Mouse (Mus musculus): ENCODE data around the gene Olfr550. TPM values are rescaled to one million over a fixed set of nuclear protein-coding genes. Genes with fewer than 3 reads are reported as not detected.
A peak's percentile ranks its signal among the peaks of the same experiment; 100 is the strongest.

The Olfr550 gene
- total and polyA plus RNA-seq, 2 experiments from 2014 or later = not detected

GRCm38 (mm10) chr7:102553279-102553678 is 18.0 kb upstream of the Olfr550 start:
- no peak for TF ChIP-seq CTCF (IDR thresholded peaks at IDR 0.05)
- Histone ChIP-seq H3K4me3 (ENCODE audit: low read depth, low read length) (no peak overlapping the region), H3K27ac (ENCODE audit: low read depth, low read length) (no peak overlapping the region), H3K4me1 (ENCODE audit: insufficient read depth, low read length) (no peaks in the 10 kb centered on the region), H3K27me3 (ENCODE audit: insufficient read depth, low read length) (no peaks in the 10 kb centered on the region), H3K9ac (replicated peaks; ENCODE audit: low read length, poor library complexity, severe bottlenecking) (no peak overlapping the region), H3K36me3 (ENCODE audit: insufficient read depth, low read length) (no peaks in the 10 kb centered on the region), H3K9me3 (ENCODE audit: low read length) (no peaks in the 10 kb centered on the region), H3K4me2 (ENCODE audit: low read depth, low read length, poor library complexity, severe bottlenecking) (no peak overlapping the region)
- 82% methylated on average over 3 of the region's 3 CpGs for WGBS
- DNase-seq (ENCODE audit: low spot score) (no peak), ATAC-seq (ENCODE audit: low FRiP score) (no peak)

- no peak for TF ChIP-seq CTCF (IDR thresholded peaks at IDR 0.05)
- Histone ChIP-seq H3K36me3 (ENCODE audit: insufficient read depth, low read length) (no peaks in the 10 kb centered on the region), H3K9me3 (ENCODE audit: low read length) (no peaks in the 10 kb centered on the region), H3K27me3 (ENCODE audit: insufficient read depth, low read length) (no peaks in the 10 kb centered on the region), H3K27ac (ENCODE audit: low read depth, low read length) (no peak within 1 kb of the TSS), H3K4me3 (ENCODE audit: low read depth, low read length) (peak within 1 kb of the TSS; percentile 29), H3K9ac (replicated peaks; ENCODE audit: low read length, poor library complexity, severe bottlenecking) (no peak within 1 kb of the TSS), H3K4me1 (ENCODE audit: insufficient read depth, low read length) (no peaks in the 10 kb centered on the region), H3K4me2 (ENCODE audit: low read depth, low read length, poor library complexity, severe bottlenecking) (peak within 1 kb of the TSS; percentile 38)
- DNase-seq (ENCODE audit: low spot score) = peak; percentile 30
- 21% methylated on average over 10 of the region's 10 CpGs for WGBS
- peak; percentile 66; the same call in 1 of the 2 replicates for ATAC-seq (ENCODE audit: low FRiP score)
Observed at GRCm38 (mm10) chr7:102564999-102565997, 5.9 kb upstream of the Olfr550 start, which contains the start of gene Trim21. Gene Trim21, minus strand, starts transcription at chr7:102565486.

GRCm38 (mm10) chr7:102566219-102566618 is 5.0 kb upstream of the Olfr550 start:
- no peak overlapping the region for H3K4me3 ChIP-seq (ENCODE audit: low read depth, low read length)
- H3K4me1 ChIP-seq (ENCODE audit: insufficient read depth, low read length) = no peaks in the 10 kb centered on the region
- H3K36me3 ChIP-seq (ENCODE audit: insufficient read depth, low read length) = no peaks in the 10 kb centered on the region
- H3K4me2 ChIP-seq (ENCODE audit: low read depth, low read length, poor library complexity, severe bottlenecking) = no peak overlapping the region
- 93% methylated on average over 4 of the region's 4 CpGs for WGBS
- H3K9me3 ChIP-seq (ENCODE audit: low read length) = no peaks in the 10 kb centered on the region
- H3K27me3 ChIP-seq (ENCODE audit: insufficient read depth, low read length) = no peaks in the 10 kb centered on the region
- H3K27ac ChIP-seq (ENCODE audit: low read depth, low read length) = no peak overlapping the region
- no peak for DNase-seq (ENCODE audit: low spot score)
- no peak overlapping the region for H3K9ac ChIP-seq (replicated peaks; ENCODE audit: low read length, poor library complexity, severe bottlenecking)
- peak; percentile 28; the same call in 1 of the 2 replicates for TF ChIP-seq CTCF (IDR thresholded peaks at IDR 0.05)
- ATAC-seq (ENCODE audit: low FRiP score) = no peak

- no peak overlapping the region for H3K4me2 ChIP-seq (ENCODE audit: low read depth, low read length, poor library complexity, severe bottlenecking)
- H3K27me3 ChIP-seq (ENCODE audit: insufficient read depth, low read length) = no peaks in the 10 kb centered on the region
- H3K4me1 ChIP-seq (ENCODE audit: insufficient read depth, low read length) = no peaks in the 10 kb centered on the region
- ATAC-seq (ENCODE audit: low FRiP score) (peak; percentile 69; the same call in 1 of the 2 replicates), DNase-seq (ENCODE audit: low spot score) (peak; percentile 62)
- no peaks in the 10 kb centered on the region for H3K36me3 ChIP-seq (ENCODE audit: insufficient read depth, low read length)
- H3K27ac ChIP-seq (ENCODE audit: low read depth, low read length) = no peak overlapping the region
- H3K9me3 ChIP-seq (ENCODE audit: low read length) = no peaks in the 10 kb centered on the region
- no peak overlapping the region for H3K9ac ChIP-seq (replicated peaks; ENCODE audit: low read length, poor library complexity, severe bottlenecking)
- TF ChIP-seq CTCF (IDR thresholded peaks at IDR 0.05) = no peak
- no peak overlapping the region for H3K4me3 ChIP-seq (ENCODE audit: low read depth, low read length)
- 34% methylated on average over 3 of the region's 3 CpGs for WGBS
Observed at GRCm38 (mm10) chr7:102573174-102573830, 2.1 kb downstream of the Olfr550 start.

- H3K27ac ChIP-seq (ENCODE audit: low read depth, low read length) = no peak overlapping the region
- H3K36me3 ChIP-seq (ENCODE audit: insufficient read depth, low read length) = no peaks in the 10 kb centered on the region
- 56% methylated on average over 6 of the region's 6 CpGs for WGBS
- no peak overlapping the region for H3K4me2 ChIP-seq (ENCODE audit: low read depth, low read length, poor library complexity, severe bottlenecking)
- DNase-seq (ENCODE audit: low spot score) = no peak
- H3K27me3 ChIP-seq (ENCODE audit: insufficient read depth, low read length) = no peaks in the 10 kb centered on the region
- ATAC-seq (ENCODE audit: low FRiP score) = no peak
- H3K9ac ChIP-seq (replicated peaks; ENCODE audit: low read length, poor library complexity, severe bottlenecking) = no peak overlapping the region
- TF ChIP-seq CTCF (IDR thresholded peaks at IDR 0.05) = no peak
- H3K9me3 ChIP-seq (ENCODE audit: low read length) = no peaks in the 10 kb centered on the region
- no peak overlapping the region for H3K4me3 ChIP-seq (ENCODE audit: low read depth, low read length)
- H3K4me1 ChIP-seq (ENCODE audit: insufficient read depth, low read length) = no peaks in the 10 kb centered on the region
Observed at GRCm38 (mm10) chr7:102575998-102576397, 4.8 kb downstream of the Olfr550 start.
